Mouse (Mus musculus) WW6 (cell line): ENCODE results near the gene Iqcj.
"Not testable (repeated sequence)": the region's sequence is repeated elsewhere in the genome, so short reads cannot be mapped to it uniquely, and the experiment has no call there.

Experiments used
- DNase-seq: peaks from one replicate; pipeline ENCODE4 v3.0.0-alpha.2; 2013; ENCODE audit warnings: low read depth, low spot score

Gene Iqcj

DNA sequence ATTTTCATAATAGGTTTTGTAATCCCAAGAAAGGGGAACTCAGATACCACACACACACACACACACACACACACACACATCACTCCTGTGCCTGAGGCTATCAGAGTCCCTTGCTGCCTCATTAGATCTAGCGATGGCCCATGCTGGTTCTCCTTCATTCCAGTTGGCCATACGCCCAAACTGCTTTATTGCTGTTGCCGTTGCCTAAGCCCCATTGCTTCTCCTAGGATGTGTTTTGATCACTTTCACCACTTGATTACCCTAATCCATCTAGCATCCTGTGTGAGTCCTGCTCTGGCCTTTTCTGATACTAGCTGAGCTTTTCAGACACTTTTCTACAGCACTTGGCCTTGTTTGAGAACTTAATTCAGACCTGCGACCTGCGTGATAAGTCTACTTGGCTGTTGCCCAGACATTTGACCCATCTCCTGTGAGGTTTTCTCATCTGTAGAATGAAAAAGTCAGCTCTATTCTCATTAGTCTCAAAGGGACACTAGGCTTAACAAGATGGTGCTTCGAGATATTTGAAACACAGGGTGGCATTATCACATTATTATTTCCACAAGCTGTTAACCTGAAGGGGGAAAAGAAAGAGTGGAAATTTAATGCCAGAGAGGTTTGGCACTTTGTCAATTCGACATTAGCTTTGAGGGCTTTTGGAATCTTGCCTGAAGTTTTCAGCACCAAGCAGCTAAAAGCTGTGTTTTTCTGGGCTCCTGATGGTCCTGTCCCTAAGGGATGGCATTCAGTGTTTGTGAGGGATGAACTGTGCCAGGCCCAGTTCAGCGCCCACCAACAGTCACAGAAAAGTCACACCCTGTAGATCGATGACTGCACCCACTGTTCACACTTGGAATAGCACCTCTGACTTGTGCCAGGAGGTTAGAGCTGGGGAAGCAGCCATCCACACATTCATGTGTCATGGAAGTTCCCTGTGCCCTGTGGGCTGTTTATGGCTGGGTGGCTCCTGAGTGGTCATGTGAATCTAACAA, 179.7 kb downstream of the Iqcj start:
- no peak for DNase-seq

DNA sequence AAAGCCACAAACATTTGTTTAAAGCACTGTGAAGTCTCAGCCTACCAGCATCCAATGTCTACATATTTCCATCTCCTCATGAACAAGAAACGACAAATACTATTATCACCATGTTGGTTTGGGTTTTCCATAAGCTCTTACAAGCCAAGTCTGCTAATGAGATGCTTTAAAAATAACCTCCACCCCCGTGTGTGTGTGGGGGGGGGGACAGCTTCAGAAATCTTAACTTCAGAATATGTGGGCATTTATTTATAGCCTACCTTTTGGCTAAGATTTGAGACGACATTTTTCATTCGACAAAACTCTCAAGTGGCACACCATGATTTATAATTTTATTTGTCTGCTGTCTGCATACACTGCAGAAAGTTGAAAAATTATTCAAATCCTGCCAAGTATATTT, 185.4 kb downstream of the Iqcj start:
- DNase-seq = no peak

GRCm38 (mm10) chr3:68085024-68085423, 193.0 kb downstream of the Iqcj start:
- no peak for DNase-seq

- DNase-seq = no peak
These were observed 200.1 kb downstream of the Iqcj start for GRCm38 (mm10) chr3:68092108-68092507.

GRCm38 (mm10) chr3:68096724-68097431, 204.9 kb downstream of the Iqcj start:
- DNase-seq = no peak

DNA sequence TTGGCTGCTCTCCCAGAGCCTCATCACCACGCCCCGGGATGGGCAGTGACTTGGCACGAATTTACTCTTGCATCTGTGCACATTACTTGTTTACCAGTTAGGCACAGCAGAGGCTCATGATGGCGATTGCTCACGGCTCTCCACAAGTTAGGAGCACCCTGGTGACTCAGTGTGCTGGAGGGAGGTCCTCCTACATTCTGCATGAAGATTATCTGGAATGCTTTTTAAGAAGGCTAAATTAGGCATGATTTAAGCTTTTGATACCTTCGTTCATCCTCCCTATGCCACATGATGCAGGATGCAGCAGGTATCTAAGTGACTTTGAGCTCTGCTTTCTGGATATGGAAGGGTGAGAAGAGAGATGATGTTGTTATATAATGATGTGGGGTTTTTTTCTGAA, 207.5 kb downstream of the Iqcj start:
- DNase-seq = not testable (repeated sequence)

- DNase-seq = no peak
These were observed 209.3 kb downstream of the Iqcj start for GRCm38 (mm10) chr3:68101343-68101742.

- DNase-seq = no peak
These were observed 213.2 kb downstream of the Iqcj start for GRCm38 (mm10) chr3:68105081-68105685.
